Mouse (Mus musculus): ENCODE results near the gene Dph1. TPM values are rescaled to one million over a fixed set of nuclear protein-coding genes. Genes with fewer than 3 reads are reported as not detected.

Dph1 gene
- total and polyA plus RNA-seq, 2 experiments from 2014 or later: 12.7 to 21.0 TPM

GRCm38 (mm10) chr11:75173799-75174165 lies 17.3 kb downstream of the Dph1 start:
- TF ChIP-seq CTCF (IDR thresholded peaks at IDR 0.05; ENCODE audit: low read depth): no peak
- peaks cover 5% of the 10 kb centered on the region; the same call in 1 of the 2 replicates for H3K27me3 ChIP-seq (ENCODE audit: insufficient read depth, low read length)
- peak overlapping the region; percentile 74 for H3K9ac ChIP-seq
- H3K27ac ChIP-seq (ENCODE audit: low read depth, low read length): peak overlapping the region; percentile 75
- 1% methylated on average over 15 of the region's 15 CpGs for WGBS
- 0 out of 2 replicates have a peak, but pooled peaks cover 1% of the 10 kb centered on the region for H3K4me1 ChIP-seq (ENCODE audit: insufficient read depth)
- ATAC-seq (no peak), DNase-seq (no peak)
- H3K4me2 ChIP-seq (ENCODE audit: low read depth): peak overlapping the region; percentile 92
- peak overlapping the region; percentile 78 for H3K4me3 ChIP-seq (ENCODE audit: low read depth, low read length)
- no peaks in the 10 kb centered on the region for H3K9me3 ChIP-seq (ENCODE audit: low read length)
- H3K36me3 ChIP-seq (ENCODE audit: insufficient read depth): 0 out of 2 replicates have a peak, but pooled peaks cover 7% of the 10 kb centered on the region

GRCm38 (mm10) chr11:75173095-75173798 lies 17.8 kb downstream of the Dph1 start:
- no peak for TF ChIP-seq CTCF (IDR thresholded peaks at IDR 0.05; ENCODE audit: low read depth)
- peak overlapping the region; percentile 78 for H3K4me3 ChIP-seq (ENCODE audit: low read depth, low read length)
- 0 out of 2 replicates have a peak, but pooled peaks cover 4% of the 10 kb centered on the region for H3K4me1 ChIP-seq (ENCODE audit: insufficient read depth)
- peak overlapping the region; percentile 92 for H3K4me2 ChIP-seq (ENCODE audit: low read depth)
- WGBS: 2% methylated on average over 69 of the region's 71 CpGs
- peak; percentile 94 for DNase-seq
- peak; percentile 70 for ATAC-seq
- H3K27ac ChIP-seq (ENCODE audit: low read depth, low read length): peak overlapping the region; percentile 75
- no peaks in the 10 kb centered on the region for H3K9me3 ChIP-seq (ENCODE audit: low read length)
- H3K9ac ChIP-seq: peak overlapping the region; percentile 74
- H3K27me3 ChIP-seq (ENCODE audit: insufficient read depth, low read length): peaks cover 10% of the 10 kb centered on the region; the same call in 1 of the 2 replicates
- H3K36me3 ChIP-seq (ENCODE audit: insufficient read depth): 0 out of 2 replicates have a peak, but pooled peaks cover 7% of the 10 kb centered on the region

- H3K4me1 ChIP-seq (ENCODE audit: insufficient read depth): 0 out of 2 replicates have a peak, but pooled peaks cover 4% of the 10 kb centered on the region
- DNase-seq: peak; percentile 88
- peaks cover 18% of the 10 kb centered on the region for H3K27me3 ChIP-seq (ENCODE audit: insufficient read depth, low read length)
- H3K4me2 ChIP-seq (ENCODE audit: low read depth): peak overlapping the region; percentile 92
- no peak for TF ChIP-seq CTCF (IDR thresholded peaks at IDR 0.05; ENCODE audit: low read depth)
- peak overlapping the region; percentile 75; the same call in 1 of the 2 replicates for H3K27ac ChIP-seq (ENCODE audit: low read depth, low read length)
- peak; percentile 15 for ATAC-seq
- peak overlapping the region; percentile 78 for H3K4me3 ChIP-seq (ENCODE audit: low read depth, low read length)
- no peaks in the 10 kb centered on the region for H3K9me3 ChIP-seq (ENCODE audit: low read length)
- H3K36me3 ChIP-seq (ENCODE audit: insufficient read depth): 0 out of 2 replicates have a peak, but pooled peaks cover 7% of the 10 kb centered on the region
- 2% methylated on average over 71 of the region's 75 CpGs for WGBS
- H3K9ac ChIP-seq: peak overlapping the region; percentile 74
Observed at GRCm38 (mm10) chr11:75172151-75173094, 18.6 kb downstream of the Dph1 start.

- Histone ChIP-seq H3K4me2 (ENCODE audit: low read depth) (peak overlapping the region; percentile 92), H3K27ac (ENCODE audit: low read depth, low read length) (no peak overlapping the region), H3K9ac (no peak overlapping the region), H3K4me1 (ENCODE audit: insufficient read depth) (0 out of 2 replicates have a peak, but pooled peaks cover 4% of the 10 kb centered on the region), H3K36me3 (ENCODE audit: insufficient read depth) (0 out of 2 replicates have a peak, but pooled peaks cover 1% of the 10 kb centered on the region), H3K9me3 (ENCODE audit: low read length) (no peaks in the 10 kb centered on the region), H3K4me3 (ENCODE audit: low read depth, low read length) (peak overlapping the region; percentile 78; the same call in 1 of the 2 replicates), H3K27me3 (ENCODE audit: insufficient read depth, low read length) (peaks cover 21% of the 10 kb centered on the region)
- DNase-seq (peak; percentile 18), ATAC-seq (no peak)
- WGBS: 8% methylated on average over 17 of the region's 17 CpGs
- no peak for TF ChIP-seq CTCF (IDR thresholded peaks at IDR 0.05; ENCODE audit: low read depth)
Observed at GRCm38 (mm10) chr11:75171186-75171865, 19.7 kb downstream of the Dph1 start.

- H3K4me1 ChIP-seq (ENCODE audit: insufficient read depth): 0 out of 2 replicates have a peak, but pooled peaks cover 4% of the 10 kb centered on the region
- DNase-seq (peak; percentile 93), ATAC-seq (peak; percentile 72)
- H3K9ac ChIP-seq: peak overlapping the region; percentile 32
- H3K9me3 ChIP-seq (ENCODE audit: low read length): no peaks in the 10 kb centered on the region
- H3K36me3 ChIP-seq (ENCODE audit: insufficient read depth): no peaks in the 10 kb centered on the region
- peak overlapping the region; percentile 36 for H3K27ac ChIP-seq (ENCODE audit: low read depth, low read length)
- WGBS: under 1% methylated on average over 34 of the region's 38 CpGs
- TF ChIP-seq CTCF (IDR thresholded peaks at IDR 0.05; ENCODE audit: low read depth): peak; percentile 78
- peaks cover 30% of the 10 kb centered on the region for H3K27me3 ChIP-seq (ENCODE audit: insufficient read depth, low read length)
- peak overlapping the region; percentile 81 for H3K4me2 ChIP-seq (ENCODE audit: low read depth)
- H3K4me3 ChIP-seq (ENCODE audit: low read depth, low read length): peak overlapping the region; percentile 46
Observed at GRCm38 (mm10) chr11:75170136-75170751, 20.8 kb downstream of the Dph1 start.

All from forebrain, postnatal 0 days (tissue).